Mouse (Mus musculus) lung, postnatal 0 days (tissue): ENCODE measurements at regions not wholly inside any gene's neighbourhood (a gene's known extent, or its start where the extent isn't known, plus 50 kb on each side); places are given as distances from the start of the nearest gene placed in this dataset.

Experiments
- ATAC-seq: fragments of 200-750 bp; cut with Nextera tagmentation; 2 replicates; pipeline ENCODE4 v1.8.0; 2017; ENCODE audit warnings: moderate library complexity
- DNase-seq: peaks from one replicate; pipeline ENCODE4 v3.0.0-alpha.2; 2016; ENCODE audit warnings: low spot score
- H3K27ac ChIP-seq: fragments of 300-500 bp; sonication (generic); 2 replicates; pipeline ENCODE4 v1.5.1; 2014; ENCODE audit warnings: antibody characterized with exemption, mild to moderate bottlenecking, low read length, mixed read lengths
- H3K27me3 ChIP-seq: fragments of 300-500 bp; sonication (generic); replicated peaks from 2 replicates; pipeline ENCODE4 v1.6.1; 2014; ENCODE audit warnings: low read length, mixed read lengths; ENCODE audit not compliant: insufficient read depth
- H3K36me3 ChIP-seq: fragments of 300-500 bp; sonication (generic); 2 replicates; pipeline ENCODE4 v1.6.1; 2014; ENCODE audit warnings: low read length, mixed read lengths; ENCODE audit not compliant: insufficient read depth
- H3K4me1 ChIP-seq: fragments of 300-500 bp; sonication (generic); 2 replicates; pipeline ENCODE4 v1.6.1; 2014; ENCODE audit warnings: antibody characterized with exemption, low read depth, low read length, mixed read lengths; ENCODE audit not compliant: insufficient read depth
- H3K4me2 ChIP-seq: fragments of 300-500 bp; sonication (generic); replicated peaks from 2 replicates; pipeline ENCODE4 v1.6.1; 2014; ENCODE audit warnings: low read depth, mild to moderate bottlenecking, low read length, moderate library complexity, mixed read lengths
- H3K4me3 ChIP-seq: fragments of 300-500 bp; sonication (generic); 2 replicates; pipeline ENCODE4 v1.5.1; 2014; ENCODE audit warnings: low read depth, low read length
- H3K9ac ChIP-seq: fragments of 300-500 bp; sonication (generic); replicated peaks from 2 replicates; pipeline ENCODE4 v1.6.1; 2014; ENCODE audit warnings: low read depth, mild to moderate bottlenecking
- H3K9me3 ChIP-seq: fragments of 300-500 bp; sonication (generic); 2 replicates; pipeline ENCODE4 v1.6.1; 2016; ENCODE audit warnings: low read length, mixed read lengths
- CTCF ChIP-seq: IDR thresholded peaks from 2 replicates; pipeline ENCODE4 v1.5.1; 2016; ENCODE audit warnings: antibody characterized with exemption, mild to moderate bottlenecking
- EP300 ChIP-seq: IDR thresholded peaks from 2 replicates; pipeline ENCODE4 v1.6.1; 2016; ENCODE audit warnings: antibody characterized with exemption, mild to moderate bottlenecking, control low read depth
- WGBS: fragments of 180-500 bp; shearing (Covaris S2); extraction: QIAGEN DNeasy Blood & Tissue Kit; methylation state at CpG from one replicate; pipeline ENCODE4 v1.1.7; 2014; 5-methylcytosine and 5-hydroxymethylcytosine counted together

DNA sequence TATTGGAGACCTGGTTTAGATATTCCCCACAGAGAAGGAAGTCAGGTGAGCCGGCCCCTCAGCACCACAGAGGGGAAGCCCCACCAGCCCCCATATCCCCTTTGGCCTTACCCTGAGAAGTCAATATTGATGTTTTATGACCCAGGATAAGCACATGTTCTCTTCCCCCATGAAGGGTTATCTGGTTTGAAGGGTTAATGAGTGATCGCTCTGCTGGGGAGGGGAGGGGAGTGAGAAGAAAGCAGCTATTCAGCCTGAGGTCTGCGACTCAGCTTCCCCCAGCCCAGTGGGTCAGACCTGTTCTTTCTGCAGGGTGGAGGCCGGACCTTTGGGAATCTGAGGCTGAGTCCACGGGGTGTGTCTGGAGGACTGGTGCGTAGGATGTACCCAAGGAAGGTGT, 152.4 kb upstream of the Haao start:
- Histone ChIP-seq H3K9me3 (no peaks in the 10 kb centered on the region), H3K27me3 (no peaks in the 10 kb centered on the region), H3K27ac (no peak overlapping the region), H3K36me3 (no peaks in the 10 kb centered on the region), H3K4me2 (no peak overlapping the region), H3K4me1 (no peaks in the 10 kb centered on the region; the same call in 1 of the 2 replicates), H3K9ac (no peak overlapping the region), H3K4me3 (no peak overlapping the region)
- 45% methylated on average over 6 of the region's 6 CpGs for WGBS
- TF ChIP-seq CTCF (no peak), EP300 (no peak)
- no peak for DNase-seq
- ATAC-seq: no peak

DNA sequence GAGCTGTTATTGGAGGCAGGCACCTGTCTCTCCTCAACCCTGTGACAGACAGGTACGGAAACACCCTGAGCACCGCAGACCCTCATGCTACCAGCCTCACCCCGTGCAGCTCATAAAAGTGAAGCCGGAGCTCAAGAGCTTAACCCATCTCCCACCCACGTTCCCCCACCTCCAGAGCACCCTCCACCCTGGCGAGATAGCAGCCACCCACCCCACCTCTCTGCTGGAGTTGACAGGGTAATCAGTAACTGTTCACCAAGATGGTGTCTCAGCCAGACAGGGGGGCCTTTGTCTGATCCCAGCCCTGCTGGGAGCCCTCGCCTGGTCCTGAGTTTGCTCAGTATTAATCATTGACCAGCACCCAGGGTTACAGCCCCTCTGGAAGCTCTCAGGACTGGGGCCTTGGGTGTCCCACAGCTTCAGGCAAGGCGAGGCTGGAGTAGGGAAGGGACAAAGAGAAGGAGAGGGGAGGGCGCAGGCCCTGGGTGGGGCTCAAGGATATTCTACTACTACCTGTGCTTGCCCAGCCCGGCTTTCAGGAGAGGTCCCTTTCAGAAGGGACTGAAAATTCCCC, 151.3 kb upstream of the Haao start:
- H3K4me2 ChIP-seq: no peak overlapping the region
- ATAC-seq: peak; percentile 20; the same call in 1 of the 2 replicates
- 63% methylated on average over 10 of the region's 10 CpGs for WGBS

DNA sequence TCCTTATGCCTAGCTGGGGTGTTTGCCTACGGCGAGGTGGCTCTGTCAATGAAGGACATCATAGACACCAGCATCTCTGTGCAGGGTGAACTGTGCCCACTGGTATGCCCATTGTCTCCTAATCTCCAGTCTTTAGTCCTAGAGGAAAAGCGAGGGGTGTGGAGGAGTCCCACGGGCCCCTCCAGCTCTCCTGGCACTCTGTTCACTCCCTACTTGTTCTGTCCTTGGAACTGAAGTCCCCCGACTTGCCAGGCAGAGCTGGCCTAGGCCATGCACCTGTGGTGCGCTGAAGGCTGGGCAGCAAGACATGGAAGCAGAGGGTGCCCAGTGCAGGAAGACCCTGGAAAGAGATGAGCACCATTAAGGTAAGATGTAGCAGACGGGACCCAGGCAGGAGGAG, 150.6 kb upstream of the Haao start:
- no peaks in the 10 kb centered on the region for H3K36me3 ChIP-seq
- H3K4me1 ChIP-seq: no peaks in the 10 kb centered on the region; the same call in 1 of the 2 replicates
- no peak for DNase-seq
- peak overlapping the region; percentile 25; the same call in 1 of the 2 replicates for H3K4me2 ChIP-seq
- 66% methylated on average over 7 of the region's 7 CpGs for WGBS
- no peak overlapping the region for H3K27ac ChIP-seq
- no peak overlapping the region for H3K4me3 ChIP-seq
- H3K9me3 ChIP-seq: no peaks in the 10 kb centered on the region
- TF ChIP-seq CTCF: no peak
- TF ChIP-seq EP300: no peak
- no peak overlapping the region for H3K9ac ChIP-seq
- no peaks in the 10 kb centered on the region for H3K27me3 ChIP-seq
- ATAC-seq: no peak

More for the DNA sequence above, 151.3 kb upstream of the Haao start:
- DNase-seq: no peak
- H3K4me1 ChIP-seq: no peaks in the 10 kb centered on the region; the same call in 1 of the 2 replicates
- H3K36me3 ChIP-seq: no peaks in the 10 kb centered on the region
- H3K4me3 ChIP-seq: no peak overlapping the region
- TF ChIP-seq CTCF (no peak), EP300 (no peak)
- no peaks in the 10 kb centered on the region for H3K27me3 ChIP-seq
- no peak overlapping the region for H3K9ac ChIP-seq
- H3K27ac ChIP-seq: no peak overlapping the region
- H3K9me3 ChIP-seq: no peaks in the 10 kb centered on the region

DNA sequence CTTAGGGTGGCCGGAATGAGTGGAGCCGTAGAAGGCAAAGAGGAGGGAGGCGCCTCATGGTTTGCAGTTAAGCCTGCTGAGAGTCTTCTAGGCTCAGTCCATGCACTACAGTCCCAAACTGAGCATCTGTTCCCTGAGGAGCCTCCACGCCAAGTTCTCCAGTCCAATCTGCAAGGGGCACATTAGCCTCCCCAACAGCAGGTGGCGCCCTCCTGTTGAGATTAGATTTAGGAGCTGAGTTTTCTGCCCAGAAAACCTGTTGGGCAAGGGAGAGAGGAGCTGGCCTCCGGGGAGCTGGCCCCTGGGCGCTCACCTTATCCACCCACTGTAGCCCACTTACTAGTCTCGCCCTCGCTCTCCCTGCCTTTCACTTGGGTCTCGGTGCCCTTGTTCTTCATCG, 150.0 kb upstream of the Haao start:
- Histone ChIP-seq H3K36me3 (no peaks in the 10 kb centered on the region), H3K27me3 (no peaks in the 10 kb centered on the region), H3K4me1 (no peaks in the 10 kb centered on the region; the same call in 1 of the 2 replicates), H3K27ac (no peak overlapping the region), H3K4me3 (no peak overlapping the region), H3K9me3 (no peaks in the 10 kb centered on the region), H3K4me2 (peak overlapping the region; percentile 25), H3K9ac (no peak overlapping the region)
- TF ChIP-seq CTCF (peak; percentile 87), EP300 (no peak)
- 66% methylated on average over 11 of the region's 11 CpGs for WGBS
- ATAC-seq: peak; percentile 40
- DNase-seq: peak; percentile 78

DNA sequence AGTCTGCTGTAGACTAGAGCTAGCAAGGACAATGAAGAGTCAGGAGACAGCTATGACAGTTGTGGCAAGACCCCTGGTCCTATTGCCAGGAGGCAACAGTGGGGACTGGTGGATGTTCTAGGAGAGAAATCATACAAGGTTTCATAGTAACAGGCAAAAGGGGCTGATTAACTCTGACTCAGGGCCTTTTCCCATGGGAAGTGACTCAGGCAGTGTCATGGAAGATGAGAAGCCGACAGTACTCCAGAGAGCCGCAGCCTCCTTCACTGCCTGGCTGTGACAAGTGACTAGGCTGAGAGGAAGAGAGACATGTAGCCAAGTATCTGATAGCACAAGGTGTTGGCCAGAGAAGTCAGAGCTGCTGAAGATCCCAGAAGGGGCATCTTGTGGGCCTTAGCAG, 145.3 kb upstream of the Haao start:
- TF ChIP-seq CTCF (no peak), EP300 (no peak)
- Histone ChIP-seq H3K9ac (no peak overlapping the region), H3K4me3 (no peak overlapping the region), H3K27ac (no peak overlapping the region), H3K9me3 (no peaks in the 10 kb centered on the region), H3K36me3 (no peaks in the 10 kb centered on the region), H3K4me1 (peaks cover 21% of the 10 kb centered on the region), H3K4me2 (no peak overlapping the region), H3K27me3 (no peaks in the 10 kb centered on the region)
- WGBS: 44% methylated on average over 2 of the region's 2 CpGs
- DNase-seq (peak; percentile 42), ATAC-seq (no peak)

DNA sequence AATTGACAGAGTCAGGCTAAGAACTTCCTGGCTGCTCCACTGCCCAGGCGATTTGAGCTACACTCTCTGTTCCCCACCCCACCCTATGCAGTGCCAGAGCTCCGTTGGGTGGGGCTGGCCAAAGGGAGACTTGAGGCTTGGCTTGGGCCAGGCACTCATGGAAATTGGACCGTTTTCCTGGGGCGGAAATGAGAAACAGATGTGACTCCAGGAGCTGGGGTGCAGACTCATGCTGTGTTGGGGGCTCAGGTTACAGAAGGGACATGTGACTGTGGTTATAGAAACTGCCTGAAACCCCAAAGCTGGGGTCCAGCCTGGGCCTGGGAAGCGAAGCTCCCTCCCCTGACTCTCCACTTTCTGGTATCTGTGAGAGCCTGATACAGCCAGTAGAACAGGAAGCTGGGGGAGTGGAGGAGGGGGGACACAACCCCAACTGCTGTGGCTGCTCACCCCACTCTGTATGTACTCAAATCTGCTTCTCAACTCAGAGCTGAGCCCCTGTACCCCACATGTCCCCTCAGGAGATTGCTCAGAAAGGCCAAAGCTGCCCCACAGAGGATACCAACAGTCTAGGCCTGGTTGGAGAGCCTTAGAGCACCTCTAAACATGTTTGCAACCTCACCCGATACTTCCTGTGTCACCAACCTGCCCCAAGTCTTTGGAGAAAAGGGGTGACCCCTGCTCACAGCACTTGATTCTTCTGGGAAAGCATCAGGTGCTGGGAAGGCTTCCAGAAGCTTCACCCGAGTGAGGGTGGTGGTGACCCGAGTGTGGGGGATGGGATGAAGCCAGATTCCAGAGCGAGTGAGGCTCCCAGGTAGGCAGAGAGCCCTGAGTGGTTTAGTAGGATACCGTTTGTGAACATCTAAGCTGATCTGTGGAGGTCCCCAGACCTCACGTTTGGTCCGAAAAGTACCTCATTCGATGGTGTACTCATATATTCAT, 142.9 kb upstream of the Haao start:
- H3K9ac ChIP-seq: no peak overlapping the region
- 34% methylated on average over 13 of the region's 13 CpGs for WGBS
- H3K36me3 ChIP-seq: no peaks in the 10 kb centered on the region
- peak overlapping the region; percentile 75 for H3K27ac ChIP-seq
- H3K4me3 ChIP-seq: no peak overlapping the region
- peak; percentile 87 for ATAC-seq
- peaks cover 32% of the 10 kb centered on the region for H3K4me1 ChIP-seq
- no peaks in the 10 kb centered on the region for H3K9me3 ChIP-seq
- TF ChIP-seq EP300 (no peak), CTCF (no peak)
- no peak overlapping the region for H3K4me2 ChIP-seq
- peak; percentile 90 for DNase-seq
- H3K27me3 ChIP-seq: no peaks in the 10 kb centered on the region
